Mouse (Mus musculus) limb, embryonic 10.5 days (tissue): Measurements from ENCODE around the gene Nup50. TPM values are rescaled to one million over a fixed set of nuclear protein-coding genes. Genes with fewer than 3 reads are reported as not detected.
"Not testable (repeated sequence)": the region's sequence is repeated elsewhere in the genome, so short reads cannot be mapped to it uniquely, and the experiment has no call there.

Experiments
- DNase-seq: peaks from one replicate; pipeline ENCODE4 v3.0.0-alpha.2; 2017; ENCODE audit warnings: low spot score
- H3K27ac ChIP-seq: fragments of 300-500 bp; sonication (generic); 2 replicates; pipeline ENCODE4 v1.5.1; 2016; ENCODE audit warnings: mild to moderate bottlenecking
- H3K27me3 ChIP-seq: fragments of 300-500 bp; sonication (generic); 2 replicates; pipeline ENCODE4 v1.6.1; 2016; ENCODE audit warnings: low read depth, mild to moderate bottlenecking; ENCODE audit not compliant: poor library complexity, severe bottlenecking
- H3K36me3 ChIP-seq: fragments of 300-500 bp; sonication (generic); 2 replicates; pipeline ENCODE4 v1.6.1; 2016; ENCODE audit warnings: mild to moderate bottlenecking, moderate library complexity
- H3K4me1 ChIP-seq: fragments of 300-500 bp; sonication (generic); 2 replicates; pipeline ENCODE4 v1.6.1; 2016
- H3K4me3 ChIP-seq: fragments of 300-500 bp; sonication (generic); 2 replicates; pipeline ENCODE4 v1.5.1; 2016; ENCODE audit warnings: mild to moderate bottlenecking, moderate library complexity
- H3K9me3 ChIP-seq: fragments of 300-500 bp; sonication (generic); replicated peaks from 2 replicates; pipeline ENCODE4 v1.6.1; 2016; ENCODE audit warnings: mild to moderate bottlenecking
- WGBS: fragments of 180-500 bp; shearing (Covaris S2); methylation state at CpG from one replicate; pipeline ENCODE4 v1.1.7; 2016; 5-methylcytosine and 5-hydroxymethylcytosine counted together
- polyA plus RNA-seq: library from polyadenylated mRNA; unstranded; fragments of >200 nt; fragmentation: Nextera tagmentation; extraction: Ambion mirVana; gene quantifications from 2 replicates; pipeline ENCODE4 v1.2.1, GENCODE M21; 2016

Gene Nup50
- polyA plus RNA-seq, result 67.9 and 69.1 TPM in 2 replicates

GRCm38 (mm10) chr15:84922884-84923507 is at the start of gene Nup50:
TSS of gene Nup50 (plus strand) at chr15:84923411.
- Histone ChIP-seq H3K36me3 (peaks cover 22% of the 10 kb centered on the region), H3K27me3 (no peaks in the 10 kb centered on the region), H3K27ac (peak within 1 kb of the TSS; percentile 96), H3K9me3 (no peaks in the 10 kb centered on the region), H3K4me3 (peak within 1 kb of the TSS; percentile 97), H3K4me1 (peaks cover 27% of the 10 kb centered on the region)
- DNase-seq, result peak; percentile 100
- under 1% methylated on average over 59 of the region's 60 CpGs for WGBS

GRCm38 (mm10) chr15:84873867-84874266 is 49.3 kb upstream of the Nup50 start:
- Histone ChIP-seq H3K27me3 (no peaks in the 10 kb centered on the region), H3K36me3 (no peaks in the 10 kb centered on the region), H3K4me3 (no peak overlapping the region), H3K4me1 (no peaks in the 10 kb centered on the region), H3K9me3 (no peaks in the 10 kb centered on the region), H3K27ac (no peak overlapping the region)
- no peak for DNase-seq
- whole genome bisulfite sequencing, result 81% methylated on average over 4 of the region's 4 CpGs

GRCm38 (mm10) chr15:84877029-84877815 is 46.0 kb upstream of the Nup50 start:
- Histone ChIP-seq H3K4me1 (peaks cover 14% of the 10 kb centered on the region), H3K27me3 (0 out of 2 replicates have a peak, but pooled peaks cover 3% of the 10 kb centered on the region), H3K4me3 (no peak overlapping the region), H3K36me3 (no peaks in the 10 kb centered on the region), H3K27ac (no peak overlapping the region), H3K9me3 (no peaks in the 10 kb centered on the region)
- 83% methylated on average over 12 of the region's 12 CpGs for WGBS
- no peak for DNase-seq

GRCm38 (mm10) chr15:84888066-84888465 is 35.1 kb upstream of the Nup50 start:
- Histone ChIP-seq H3K9me3 (no peaks in the 10 kb centered on the region), H3K27me3 (no peaks in the 10 kb centered on the region), H3K36me3 (no peaks in the 10 kb centered on the region), H3K27ac (no peak overlapping the region), H3K4me3 (no peak overlapping the region), H3K4me1 (peaks cover 4% of the 10 kb centered on the region; the same call in 1 of the 2 replicates)
- WGBS, result 87% methylated on average over 12 of the region's 12 CpGs
- no peak for DNase-seq

- H3K9me3 ChIP-seq, result no peaks in the 10 kb centered on the region
- no peaks in the 10 kb centered on the region for H3K27me3 ChIP-seq
- DNase-seq, result no peak
- no peak overlapping the region for H3K27ac ChIP-seq
- no peaks in the 10 kb centered on the region for H3K36me3 ChIP-seq
- no peak overlapping the region for H3K4me3 ChIP-seq
- peaks cover 4% of the 10 kb centered on the region; the same call in 1 of the 2 replicates for H3K4me1 ChIP-seq
- WGBS, result 52% methylated on average over 3 of the region's 3 CpGs
Measured at GRCm38 (mm10) chr15:84891246-84891645, 32.0 kb upstream of the Nup50 start.

- Histone ChIP-seq H3K27ac (no peak overlapping the region), H3K4me3 (no peak overlapping the region), H3K4me1 (peaks cover 4% of the 10 kb centered on the region; the same call in 1 of the 2 replicates), H3K27me3 (no peaks in the 10 kb centered on the region), H3K36me3 (no peaks in the 10 kb centered on the region), H3K9me3 (no peaks in the 10 kb centered on the region)
- WGBS, result 4% methylated on average over 3 of the region's 3 CpGs
- DNase-seq, result peak; percentile 71
Measured at GRCm38 (mm10) chr15:84891658-84892057, 31.6 kb upstream of the Nup50 start.

GRCm38 (mm10) chr15:84896216-84896615 is 27.0 kb upstream of the Nup50 start:
- not testable (repeated sequence) for H3K9me3 ChIP-seq, H3K27ac ChIP-seq, H3K36me3 ChIP-seq, H3K27me3 ChIP-seq, DNase-seq, H3K4me3 ChIP-seq
- 77% methylated on average over 10 of the region's 10 CpGs for WGBS
- H3K4me1 ChIP-seq, result peaks cover 19% of the 10 kb centered on the region

- no peaks in the 10 kb centered on the region for H3K27me3 ChIP-seq
- WGBS, result 75% methylated on average over 1 of the region's 1 CpGs
Measured at GRCm38 (mm10) chr15:84896664-84897063, 26.5 kb upstream of the Nup50 start.

GRCm38 (mm10) chr15:84898077-84898476 is 25.1 kb upstream of the Nup50 start:
- Histone ChIP-seq H3K4me1 (peaks cover 16% of the 10 kb centered on the region), H3K9me3 (no peaks in the 10 kb centered on the region), H3K36me3 (no peaks in the 10 kb centered on the region), H3K27ac (no peak overlapping the region), H3K27me3 (no peaks in the 10 kb centered on the region), H3K4me3 (no peak overlapping the region)
- 44% methylated on average over 7 of the region's 7 CpGs for WGBS
- DNase-seq, result peak; percentile 33

More at GRCm38 (mm10) chr15:84896664-84897063, 26.5 kb upstream of the Nup50 start:
- peaks cover 16% of the 10 kb centered on the region for H3K4me1 ChIP-seq
- H3K27ac ChIP-seq, result no peak overlapping the region
- no peaks in the 10 kb centered on the region for H3K9me3 ChIP-seq
- H3K36me3 ChIP-seq, result no peaks in the 10 kb centered on the region
- DNase-seq, result no peak
- no peak overlapping the region for H3K4me3 ChIP-seq

- no peak overlapping the region for H3K27ac ChIP-seq
- DNase-seq, result no peak
- 80% methylated on average over 7 of the region's 7 CpGs for WGBS
Measured at GRCm38 (mm10) chr15:84903843-84904385, 19.3 kb upstream of the Nup50 start.

GRCm38 (mm10) chr15:84913201-84913600 is 10.0 kb upstream of the Nup50 start:
- no peaks in the 10 kb centered on the region for H3K27me3 ChIP-seq
- no peak overlapping the region for H3K4me3 ChIP-seq
- H3K4me1 ChIP-seq, result no peaks in the 10 kb centered on the region
- WGBS, result 92% methylated on average over 3 of the region's 3 CpGs
- peaks cover 8% of the 10 kb centered on the region for H3K36me3 ChIP-seq
- H3K27ac ChIP-seq, result no peak overlapping the region
- DNase-seq, result no peak
- no peaks in the 10 kb centered on the region for H3K9me3 ChIP-seq

More at GRCm38 (mm10) chr15:84903843-84904385, 19.3 kb upstream of the Nup50 start:
- Histone ChIP-seq H3K27me3 (no peaks in the 10 kb centered on the region), H3K9me3 (no peaks in the 10 kb centered on the region), H3K4me1 (peaks cover 6% of the 10 kb centered on the region; the same call in 1 of the 2 replicates), H3K4me3 (no peak overlapping the region), H3K36me3 (no peaks in the 10 kb centered on the region)

GRCm38 (mm10) chr15:84919938-84920337 is 3.3 kb upstream of the Nup50 start, which contains the start of gene Gm29666:
TSS of gene Gm29666 (minus strand) at chr15:84920038.
- Histone ChIP-seq H3K36me3 (0 out of 2 replicates have a peak, but pooled peaks cover 4% of the 10 kb centered on the region), H3K4me1 (peaks cover 17% of the 10 kb centered on the region), H3K27ac (no peak within 1 kb of the TSS), H3K4me3 (no peak within 1 kb of the TSS), H3K9me3 (no peaks in the 10 kb centered on the region), H3K27me3 (no peaks in the 10 kb centered on the region)
- DNase-seq, result no peak
- 91% methylated on average over 3 of the region's 3 CpGs for WGBS
